In the genomic region with DNA sequence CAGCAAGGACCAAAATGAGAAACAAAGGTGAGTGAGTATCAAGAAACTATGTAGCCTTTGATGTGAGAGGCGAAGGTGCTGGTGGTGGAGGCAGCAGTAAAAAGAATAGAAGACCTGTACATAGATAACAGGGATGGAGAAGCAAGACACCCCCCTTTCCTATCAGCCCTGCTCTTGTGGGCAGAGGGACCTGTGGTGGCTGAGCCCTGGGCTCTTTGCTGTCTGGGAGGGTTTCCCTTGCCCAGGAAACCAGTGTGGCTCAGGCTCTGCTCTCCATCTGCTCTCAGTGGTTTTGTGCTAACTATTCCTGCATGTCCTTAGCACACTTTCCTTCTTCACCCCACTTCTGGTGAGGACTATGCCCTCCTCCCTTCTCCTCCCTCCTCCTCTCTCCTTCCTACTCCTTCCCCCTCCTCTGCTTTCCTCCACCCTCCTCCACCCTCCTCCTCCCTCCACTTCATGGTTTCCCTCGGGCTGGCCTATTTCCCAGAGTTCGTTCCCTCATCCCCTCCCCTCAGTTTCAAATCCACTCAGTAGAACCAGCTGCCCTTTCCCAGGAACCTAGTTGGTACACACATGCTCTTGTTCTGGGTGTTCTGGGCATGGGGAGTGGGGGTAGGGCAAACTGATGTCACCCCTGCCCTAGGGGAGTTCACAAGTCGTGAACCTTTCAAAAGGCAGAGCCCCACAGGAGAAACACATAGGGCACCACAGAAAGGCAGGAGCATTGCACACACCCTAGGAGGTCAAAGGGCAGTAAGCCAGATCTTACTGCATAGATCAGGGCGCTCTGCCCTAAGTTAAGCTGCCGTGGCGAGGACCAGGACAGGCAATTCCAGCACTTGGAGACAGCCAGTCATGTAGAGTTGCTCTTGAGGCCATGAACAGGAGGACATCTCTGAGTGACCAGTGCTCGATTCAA, we compare ENCODE assay signal across 12 mouse cellular contexts.
DNase-seq lines count a peak whose midpoint lies in the region; ATAC-seq and TF ChIP-seq lines count a peak whose summit lies in the region.
"Had no signal": no experiment of that assay in that cellular context is flagged by ENCODE, and none has a peak within 500 bp of the region (broad histone marks: within the 10 kb centered on the region; RNA-seq: fewer than 3 reads in every experiment).

No protein-coding gene starts in this region.

- no peak for TF ChIP-seq CTCF in gastrocnemius, adult 2 months (IDR thresholded peaks at IDR 0.05)
- no peak for TF ChIP-seq CTCF in G1E (IDR thresholded peaks at IDR 0.05; ENCODE audit: low read depth, low read length)
- TF ChIP-seq CTCF in lung, postnatal 0 days (IDR thresholded peaks at IDR 0.05) = no peak

- H3K27me3 ChIP-seq in G1E (ENCODE audit: insufficient read depth, low read length) = peaks cover 5% of the 10 kb centered on the region; the same call in 1 of the 2 replicates
- no peaks in the 10 kb centered on the region for H3K27me3 ChIP-seq in intestine, embryonic 15.5 days (replicated peaks)
- no peaks in the 10 kb centered on the region for H3K27me3 ChIP-seq in lung, postnatal 0 days (replicated peaks; ENCODE audit: insufficient read depth, low read length)

- intact Hi-C loops in gastrocnemius, adult 2 months (cut with DNase I) = loop anchor here (5.0 kb wide), 2 partner anchors 77 to 102 kb away; no protein-coding TSS in a partner anchor
- intact Hi-C loops in gastrocnemius, postnatal 14 days (cut with DNase I; ENCODE audit: low total_unique reads) = no loop called here
- intact Hi-C loops in left cerebral cortex, postnatal 10 days (cut with DNase I) = no loop called here

- ATAC-seq in G1E (ENCODE audit: extremely low read depth, insufficient number of reproducible peaks, low FRiP score, poor library complexity, severe bottlenecking) = no peak
- ATAC-seq in intestine, embryonic 15.5 days = peak; percentile 60
- peak; percentile 14 for ATAC-seq in lung, postnatal 0 days
- no peak for ATAC-seq in inflammation-experienced regulatory T-cells, adult 6 months
- ATAC-seq: activated CD4-positive, CD25-positive, alpha-beta regulatory T cell, adult 4 months; CD4-positive, CD25-positive, alpha-beta regulatory T cell, adult 4 months had no signal

- H3K4me2 ChIP-seq in intestine, embryonic 15.5 days (replicated peaks) = no peak overlapping the region
- no peak overlapping the region for H3K4me2 ChIP-seq in lung, postnatal 0 days (replicated peaks; ENCODE audit: low read depth, low read length)

- DNase-seq in gastrocnemius, adult 2 months = no peak
- no peak for DNase-seq in gastrocnemius, postnatal 14 days
- peak; percentile 25 for DNase-seq in G1E (ENCODE audit: low spot score)
- peak; percentile 66 for DNase-seq in lung, postnatal 0 days (ENCODE audit: low spot score)
- no peak for DNase-seq in adrenal gland, adult 18-20 months (ENCODE audit: low spot score in 2 of 2)
- no peak for DNase-seq in left cerebral cortex, postnatal 10 days (ENCODE audit: extremely low spot score in 1 of 2, low spot score in 2 of 2)
- DNase-seq: cerebellum, adult 2 months had no signal

- H3K4me3 ChIP-seq in gastrocnemius, adult 2 months = no peak overlapping the region
- no peak overlapping the region for H3K4me3 ChIP-seq in G1E (ENCODE audit: low read depth, low read length)
- no peak overlapping the region for H3K4me3 ChIP-seq in intestine, embryonic 15.5 days (replicated peaks)
- H3K4me3 ChIP-seq in lung, postnatal 0 days (ENCODE audit: low read depth, low read length) = no peak overlapping the region

- peaks cover 74% of the 10 kb centered on the region for H3K4me1 ChIP-seq in G1E (ENCODE audit: insufficient read depth, low read depth, low read length)
- peaks cover 33% of the 10 kb centered on the region for H3K4me1 ChIP-seq in intestine, embryonic 15.5 days (replicated peaks)
- peaks cover 11% of the 10 kb centered on the region for H3K4me1 ChIP-seq in lung, postnatal 0 days (ENCODE audit: insufficient read depth, low read depth, low read length)

- peak overlapping the region; percentile 35; the same call in 1 of the 2 replicates for H3K27ac ChIP-seq in gastrocnemius, adult 2 months
- 0 out of 2 replicates have a peak overlapping the region, but pooled peaks have one; percentile 14 for H3K27ac ChIP-seq in intestine, embryonic 15.5 days
- no peak overlapping the region for H3K27ac ChIP-seq in lung, postnatal 0 days (ENCODE audit: low read length)
- H3K27ac ChIP-seq: macrophage had no signal

- H3K9me3 ChIP-seq in G1E (replicated peaks) = no peaks in the 10 kb centered on the region
- no peaks in the 10 kb centered on the region for H3K9me3 ChIP-seq in intestine, embryonic 15.5 days
- H3K9me3 ChIP-seq in lung, postnatal 0 days (ENCODE audit: low read length) = no peaks in the 10 kb centered on the region

- 47% methylated on average over 8 of the region's 8 CpGs for WGBS in intestine, embryonic 15.5 days
- 56% methylated on average over 8 of the region's 8 CpGs for WGBS in lung, postnatal 0 days

- no peak for TF ChIP-seq EP300 in lung, postnatal 0 days (IDR thresholded peaks at IDR 0.05)

- no peak overlapping the region for H3K9ac ChIP-seq in intestine, embryonic 15.5 days
- no peak overlapping the region for H3K9ac ChIP-seq in lung, postnatal 0 days (replicated peaks; ENCODE audit: low read depth)

- no peaks in the 10 kb centered on the region for H3K36me3 ChIP-seq in G1E (replicated peaks)
- H3K36me3 ChIP-seq in intestine, embryonic 15.5 days = no peaks in the 10 kb centered on the region
- H3K36me3 ChIP-seq in lung, postnatal 0 days (ENCODE audit: insufficient read depth, low read length) = no peaks in the 10 kb centered on the region

Comparison
In these comparisons a context has a peak if more than half of its experiments do, and no peak if none do; other contexts are left out.
1. DNase-seq: peak in G1E (single experiment) and lung, postnatal 0 days (single experiment); none in gastrocnemius, adult 2 months (single experiment), gastrocnemius, postnatal 14 days (single experiment), adrenal gland, adult 18-20 months (0 of 2) and left cerebral cortex, postnatal 10 days (0 of 2).
2. ATAC-seq: peak in intestine, embryonic 15.5 days (single experiment) and lung, postnatal 0 days (single experiment); none in G1E (single experiment) and inflammation-experienced regulatory T-cells, adult 6 months (single experiment).